Mouse (Mus musculus) kidney, embryonic 16.5 days (tissue): ENCODE results near the gene Piga. TPM values are rescaled to one million over a fixed set of nuclear protein-coding genes. Genes with fewer than 3 reads are reported as not detected.
A peak's percentile ranks its signal among the peaks of the same experiment; 100 is the strongest.

Experiments
- ATAC-seq: fragments of 200-750 bp; cut with Nextera tagmentation; 2 replicates; pipeline ENCODE4 v1.8.0; 2017; ENCODE audit warnings: moderate TSS enrichment; ENCODE audit not compliant: low FRiP score, low TSS enrichment
- H3K27ac ChIP-seq: fragments of 300-500 bp; sonication (generic); 2 replicates; pipeline ENCODE4 v1.5.1; 2014; ENCODE audit warnings: low read length
- H3K27me3 ChIP-seq: fragments of 300-500 bp; sonication (generic); 2 replicates; pipeline ENCODE4 v1.6.1; 2014; ENCODE audit warnings: low read length, control low read depth, mixed read lengths; ENCODE audit not compliant: insufficient read depth
- H3K36me3 ChIP-seq: fragments of 300-500 bp; sonication (generic); 2 replicates; pipeline ENCODE4 v1.6.1; 2014; ENCODE audit warnings: low read length, control low read depth, mixed read lengths; ENCODE audit not compliant: insufficient read depth
- H3K4me1 ChIP-seq: fragments of 300-500 bp; sonication (generic); 2 replicates; pipeline ENCODE4 v1.6.1; 2014; ENCODE audit warnings: low read length, control low read depth, mixed read lengths; ENCODE audit not compliant: insufficient read depth
- H3K4me2 ChIP-seq: fragments of 300-500 bp; sonication (generic); replicated peaks from 2 replicates; pipeline ENCODE4 v1.6.1; 2014; ENCODE audit warnings: low read depth, low read length
- H3K4me3 ChIP-seq: fragments of 300-500 bp; sonication (generic); 2 replicates; pipeline ENCODE4 v1.5.1; 2014; ENCODE audit warnings: mild to moderate bottlenecking, low read length
- H3K9ac ChIP-seq: fragments of 300-500 bp; sonication (generic); replicated peaks from 2 replicates; pipeline ENCODE4 v1.6.1; 2014; ENCODE audit warnings: low read length
- H3K9me3 ChIP-seq: fragments of 300-500 bp; sonication (generic); 2 replicates; pipeline ENCODE4 v1.6.1; 2016; ENCODE audit warnings: low read length, control low read depth
- WGBS: fragments of 180-500 bp; shearing (Covaris S2); extraction: QIAGEN DNeasy Blood & Tissue Kit; methylation state at CpG from one replicate; pipeline ENCODE4 v1.1.7; 2014; 5-methylcytosine and 5-hydroxymethylcytosine counted together
- polyA plus RNA-seq: library from polyadenylated mRNA; unstranded; fragments of >200 nt; fragmentation: Nextera tagmentation; extraction: Ambion mirVana; gene quantifications from 2 replicates; pipeline ENCODE4 v1.2.1, GENCODE M21; 2015

Gene Piga
- 13.6 and 14.7 TPM in 2 replicates for polyA plus RNA-seq

- Histone ChIP-seq H3K4me3 (peak within 1 kb of the TSS; percentile 66), H3K4me2 (peak within 1 kb of the TSS; percentile 55), H3K9me3 (no peaks in the 10 kb centered on the region), H3K27ac (peak within 1 kb of the TSS; percentile 35; the same call in 1 of the 2 replicates), H3K36me3 (peaks cover 8% of the 10 kb centered on the region; the same call in 1 of the 2 replicates), H3K9ac (peak within 1 kb of the TSS; percentile 78), H3K4me1 (peaks cover 4% of the 10 kb centered on the region; the same call in 1 of the 2 replicates), H3K27me3 (peaks cover 3% of the 10 kb centered on the region)
- 22% methylated on average over 35 of the region's 40 CpGs for WGBS
- ATAC-seq = peak; percentile 100
These were observed at the start of gene Piga for GRCm38 (mm10) chrX:164419471-164419939. Gene Piga, plus strand, starts transcription at chrX:164419787.

- ATAC-seq = no peak
- 0 out of 2 replicates have a peak, but pooled peaks cover 3% of the 10 kb centered on the region for H3K4me1 ChIP-seq
- H3K4me2 ChIP-seq = no peak overlapping the region
- no peaks in the 10 kb centered on the region; the same call in 1 of the 2 replicates for H3K27me3 ChIP-seq
- 53% methylated on average over 3 of the region's 3 CpGs for WGBS
- H3K4me3 ChIP-seq = no peak overlapping the region
- H3K9me3 ChIP-seq = no peaks in the 10 kb centered on the region
- H3K27ac ChIP-seq = peak overlapping the region; percentile 69; the same call in 1 of the 2 replicates
- H3K9ac ChIP-seq = no peak overlapping the region
- H3K36me3 ChIP-seq = no peaks in the 10 kb centered on the region
These were observed 49.0 kb upstream of the Piga start for GRCm38 (mm10) chrX:164370576-164370975.

GRCm38 (mm10) chrX:164373081-164373480 is 46.5 kb upstream of the Piga start, which contains the start of gene Vegfd:
Gene Vegfd, plus strand, starts transcription at chrX:164373378.
- ATAC-seq = no peak
- Histone ChIP-seq H3K9me3 (no peaks in the 10 kb centered on the region), H3K36me3 (no peaks in the 10 kb centered on the region), H3K4me2 (peak within 1 kb of the TSS; percentile 21; the same call in 1 of the 2 replicates), H3K9ac (no peak within 1 kb of the TSS), H3K4me1 (0 out of 2 replicates have a peak, but pooled peaks cover 3% of the 10 kb centered on the region), H3K27ac (peak within 1 kb of the TSS; percentile 71), H3K27me3 (peaks cover 1% of the 10 kb centered on the region; the same call in 1 of the 2 replicates), H3K4me3 (peak within 1 kb of the TSS; percentile 28)
- WGBS = 38% methylated on average over 3 of the region's 3 CpGs

GRCm38 (mm10) chrX:164374586-164374985 is 45.0 kb upstream of the Piga start:
- WGBS = 55% methylated on average over 5 of the region's 5 CpGs
- H3K27me3 ChIP-seq = peaks cover 2% of the 10 kb centered on the region; the same call in 1 of the 2 replicates
- no peak for ATAC-seq
- H3K4me2 ChIP-seq = peak overlapping the region; percentile 19; the same call in 1 of the 2 replicates
- H3K9ac ChIP-seq = no peak overlapping the region
- no peaks in the 10 kb centered on the region for H3K36me3 ChIP-seq
- H3K4me3 ChIP-seq = peak overlapping the region; percentile 28
- H3K4me1 ChIP-seq = 0 out of 2 replicates have a peak, but pooled peaks cover 3% of the 10 kb centered on the region
- H3K27ac ChIP-seq = no peak overlapping the region; the same call in 1 of the 2 replicates
- no peaks in the 10 kb centered on the region for H3K9me3 ChIP-seq

GRCm38 (mm10) chrX:164379721-164380120 is 39.9 kb upstream of the Piga start:
- no peaks in the 10 kb centered on the region for H3K9me3 ChIP-seq
- H3K9ac ChIP-seq = no peak overlapping the region
- WGBS = 70% methylated on average over 4 of the region's 4 CpGs
- no peak for ATAC-seq
- no peak overlapping the region for H3K4me2 ChIP-seq
- no peaks in the 10 kb centered on the region for H3K4me1 ChIP-seq
- no peak overlapping the region for H3K27ac ChIP-seq
- H3K36me3 ChIP-seq = no peaks in the 10 kb centered on the region
- peaks cover 2% of the 10 kb centered on the region; the same call in 1 of the 2 replicates for H3K27me3 ChIP-seq
- H3K4me3 ChIP-seq = no peak overlapping the region

GRCm38 (mm10) chrX:164381618-164382408 is 37.8 kb upstream of the Piga start:
- Histone ChIP-seq H3K9me3 (no peaks in the 10 kb centered on the region), H3K4me3 (peak overlapping the region; percentile 44), H3K27ac (peak overlapping the region; percentile 29; the same call in 1 of the 2 replicates), H3K4me1 (no peaks in the 10 kb centered on the region), H3K36me3 (no peaks in the 10 kb centered on the region), H3K9ac (peak overlapping the region; percentile 38; the same call in 1 of the 2 replicates), H3K27me3 (peaks cover 2% of the 10 kb centered on the region; the same call in 1 of the 2 replicates), H3K4me2 (peak overlapping the region; percentile 69)
- ATAC-seq = peak; percentile 99
- WGBS = 22% methylated on average over 33 of the region's 33 CpGs

GRCm38 (mm10) chrX:164394091-164394490 is 25.5 kb upstream of the Piga start:
- no peaks in the 10 kb centered on the region for H3K36me3 ChIP-seq
- H3K4me3 ChIP-seq = no peak overlapping the region
- no peaks in the 10 kb centered on the region for H3K9me3 ChIP-seq
- 83% methylated on average over 4 of the region's 4 CpGs for WGBS
- no peak overlapping the region for H3K4me2 ChIP-seq
- ATAC-seq = no peak
- no peak overlapping the region for H3K9ac ChIP-seq
- peaks cover 4% of the 10 kb centered on the region; the same call in 1 of the 2 replicates for H3K27me3 ChIP-seq
- H3K27ac ChIP-seq = no peak overlapping the region
- H3K4me1 ChIP-seq = no peaks in the 10 kb centered on the region

GRCm38 (mm10) chrX:164398456-164398855 is 21.1 kb upstream of the Piga start:
- ATAC-seq = no peak
- H3K27ac ChIP-seq = no peak overlapping the region
- WGBS = 66% methylated on average over 3 of the region's 3 CpGs

GRCm38 (mm10) chrX:164405080-164405649 is 14.4 kb upstream of the Piga start:
- no peak overlapping the region for H3K4me2 ChIP-seq
- no peaks in the 10 kb centered on the region for H3K4me1 ChIP-seq
- H3K27me3 ChIP-seq = peaks cover 4% of the 10 kb centered on the region; the same call in 1 of the 2 replicates
- no peak overlapping the region for H3K9ac ChIP-seq
- H3K4me3 ChIP-seq = no peak overlapping the region
- H3K27ac ChIP-seq = no peak overlapping the region
- H3K9me3 ChIP-seq = 0 out of 2 replicates have a peak, but pooled peaks cover 2% of the 10 kb centered on the region
- H3K36me3 ChIP-seq = no peaks in the 10 kb centered on the region
- ATAC-seq = no peak

More at GRCm38 (mm10) chrX:164398456-164398855, 21.1 kb upstream of the Piga start:
- Histone ChIP-seq H3K27me3 (no peaks in the 10 kb centered on the region), H3K36me3 (no peaks in the 10 kb centered on the region), H3K9ac (no peak overlapping the region), H3K9me3 (0 out of 2 replicates have a peak, but pooled peaks cover 2% of the 10 kb centered on the region), H3K4me3 (no peak overlapping the region), H3K4me1 (no peaks in the 10 kb centered on the region), H3K4me2 (no peak overlapping the region)
